Mouse (Mus musculus) heart, embryonic 13.5 days (tissue): ENCODE data around the gene Sgca. TPM values are rescaled to one million over a fixed set of nuclear protein-coding genes. Genes with fewer than 3 reads are reported as not detected.

Experiments
- ATAC-seq: fragments of 200-750 bp; cut with Nextera tagmentation; 2 replicates; pipeline ENCODE4 v1.8.0; 2017; ENCODE audit warnings: moderate TSS enrichment; ENCODE audit not compliant: insufficient number of reproducible peaks, low FRiP score, low TSS enrichment; ENCODE audit errors: extremely low read depth
- H3K27ac ChIP-seq: fragments of 300-500 bp; sonication (generic); replicated peaks from 2 replicates; pipeline ENCODE4 v1.5.1; 2015; ENCODE audit warnings: moderate library complexity, mild to moderate bottlenecking, inconsistent platforms
- H3K27me3 ChIP-seq: fragments of 300-500 bp; sonication (generic); replicated peaks from 2 replicates; pipeline ENCODE4 v1.6.1; 2015; ENCODE audit warnings: mild to moderate bottlenecking, inconsistent platforms
- H3K36me3 ChIP-seq: fragments of 300-500 bp; sonication (generic); 2 replicates; pipeline ENCODE4 v1.6.1; 2015; ENCODE audit warnings: mild to moderate bottlenecking, inconsistent platforms
- H3K4me1 ChIP-seq: fragments of 300-500 bp; sonication (generic); 2 replicates; pipeline ENCODE4 v1.6.1; 2015; ENCODE audit warnings: inconsistent platforms
- H3K4me2 ChIP-seq: fragments of 300-500 bp; sonication (generic); 2 replicates; pipeline ENCODE4 v1.6.1; 2015; ENCODE audit warnings: inconsistent platforms, mild to moderate bottlenecking, moderate library complexity
- H3K4me3 ChIP-seq: fragments of 300-500 bp; sonication (generic); 2 replicates; pipeline ENCODE4 v1.5.1; 2015; ENCODE audit warnings: moderate library complexity, mild to moderate bottlenecking, inconsistent platforms
- H3K9ac ChIP-seq: fragments of 300-500 bp; sonication (generic); 2 replicates; pipeline ENCODE4 v1.6.1; 2015; ENCODE audit warnings: inconsistent platforms, mild to moderate bottlenecking, moderate library complexity
- H3K9me3 ChIP-seq: fragments of 300-500 bp; sonication (generic); 2 replicates; pipeline ENCODE4 v1.6.1; 2016; ENCODE audit warnings: inconsistent platforms
- WGBS: fragments of 180-500 bp; shearing (Covaris S2); methylation state at CpG from one replicate; pipeline ENCODE4 v1.1.7; 2015; ENCODE audit warnings: mixed read lengths; 5-methylcytosine and 5-hydroxymethylcytosine counted together
- polyA plus RNA-seq: library from polyadenylated mRNA; unstranded; fragments of >200 nt; fragmentation: Nextera tagmentation; extraction: Ambion mirVana; gene quantifications from 2 replicates; pipeline ENCODE4 v1.2.1, GENCODE M21; 2015

Gene Sgca
- polyA plus RNA-seq, 1 experiment from 2014 or later: 27.0 TPM

GRCm38 (mm10) chr11:94941776-94942175, 34.4 kb downstream of the Sgca start:
- H3K4me1 ChIP-seq: peaks cover 40% of the 10 kb centered on the region
- no peak overlapping the region for H3K4me3 ChIP-seq
- peaks cover 84% of the 10 kb centered on the region for H3K27me3 ChIP-seq
- peak overlapping the region; percentile 29; the same call in 1 of the 2 replicates for H3K9ac ChIP-seq
- no peaks in the 10 kb centered on the region for H3K9me3 ChIP-seq
- no peak for ATAC-seq
- 69% methylated on average over 8 of the region's 8 CpGs for WGBS
- H3K4me2 ChIP-seq: peak overlapping the region; percentile 10; the same call in 1 of the 2 replicates
- H3K27ac ChIP-seq: peak overlapping the region; percentile 86
- H3K36me3 ChIP-seq: peaks cover 71% of the 10 kb centered on the region

DNA sequence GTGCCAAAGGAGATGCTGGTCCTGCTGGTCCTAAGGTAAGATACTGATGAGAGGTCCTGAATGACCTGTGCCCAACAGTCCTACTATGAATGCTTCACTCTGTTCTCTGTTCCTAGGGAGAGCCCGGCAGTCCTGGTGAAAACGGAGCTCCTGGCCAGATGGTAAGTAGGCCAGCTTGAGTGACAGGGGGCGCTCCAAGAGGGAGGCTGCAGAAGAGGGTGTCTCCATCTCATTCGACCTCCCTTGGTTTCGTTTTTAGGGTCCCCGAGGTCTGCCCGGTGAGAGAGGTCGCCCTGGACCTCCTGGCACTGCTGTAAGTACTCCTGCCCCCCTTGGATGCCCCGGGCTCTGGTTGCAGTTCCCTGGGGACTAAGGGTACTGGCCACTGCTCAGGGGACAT, 35.0 kb downstream of the Sgca start:
- H3K4me2 ChIP-seq: peak overlapping the region; percentile 85; the same call in 1 of the 2 replicates
- peaks cover 86% of the 10 kb centered on the region for H3K27me3 ChIP-seq
- H3K9me3 ChIP-seq: no peaks in the 10 kb centered on the region
- ATAC-seq: no peak
- WGBS: 33% methylated on average over 9 of the region's 9 CpGs
- no peak overlapping the region; the same call in 1 of the 2 replicates for H3K4me3 ChIP-seq
- peaks cover 66% of the 10 kb centered on the region for H3K36me3 ChIP-seq
- H3K27ac ChIP-seq: peak overlapping the region; percentile 86
- peaks cover 44% of the 10 kb centered on the region for H3K4me1 ChIP-seq
- H3K9ac ChIP-seq: peak overlapping the region; percentile 87

DNA sequence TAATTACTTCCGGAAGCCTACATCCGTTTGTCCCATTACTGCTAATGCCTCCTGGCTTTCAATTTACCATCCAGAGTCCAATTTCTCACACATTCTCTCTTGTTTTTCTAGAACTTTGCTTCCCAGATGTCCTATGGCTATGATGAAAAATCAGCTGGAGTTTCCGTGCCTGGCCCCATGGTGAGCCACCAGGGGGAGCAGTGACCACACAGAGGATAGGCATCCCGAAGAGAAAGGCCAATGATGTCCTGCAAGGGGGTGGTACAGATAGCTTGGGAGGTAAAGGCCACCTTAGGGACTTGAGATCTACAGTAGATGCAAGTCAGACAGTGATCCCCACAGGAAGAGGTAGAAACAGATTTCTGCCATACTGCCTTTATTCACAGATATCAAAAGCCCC, 36.8 kb downstream of the Sgca start:
- Histone ChIP-seq H3K27me3 (peaks cover 88% of the 10 kb centered on the region), H3K36me3 (peaks cover 48% of the 10 kb centered on the region), H3K9me3 (no peaks in the 10 kb centered on the region), H3K9ac (peak overlapping the region; percentile 87), H3K4me1 (peaks cover 55% of the 10 kb centered on the region), H3K27ac (peak overlapping the region; percentile 86), H3K4me2 (peak overlapping the region; percentile 85), H3K4me3 (peak overlapping the region; percentile 63)
- ATAC-seq: no peak
- WGBS: 11% methylated on average over 4 of the region's 4 CpGs

DNA sequence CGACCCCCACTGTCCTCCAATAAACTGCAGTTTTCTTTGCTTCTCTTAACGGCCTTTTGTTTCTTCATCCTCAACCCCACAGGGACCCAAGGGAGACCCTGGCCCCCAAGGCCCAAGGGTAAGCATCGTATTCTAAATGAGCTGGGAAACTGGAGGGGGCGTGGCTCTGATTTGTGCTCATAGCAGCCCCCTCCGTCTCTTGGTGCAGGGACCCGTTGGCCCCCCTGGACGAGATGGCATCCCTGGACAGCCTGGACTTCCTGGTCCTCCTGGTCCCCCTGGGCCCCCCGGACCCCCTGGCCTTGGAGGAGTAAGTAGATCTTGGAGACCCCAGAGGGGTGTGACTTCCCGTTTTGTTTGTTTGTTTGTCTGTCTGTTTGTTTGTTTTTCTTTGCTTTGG, 37.8 kb downstream of the Sgca start:
- no peak for ATAC-seq
- H3K27ac ChIP-seq: peak overlapping the region; percentile 86
- H3K4me2 ChIP-seq: peak overlapping the region; percentile 85
- H3K4me3 ChIP-seq: peak overlapping the region; percentile 63
- H3K9ac ChIP-seq: peak overlapping the region; percentile 87
- peaks cover 86% of the 10 kb centered on the region for H3K27me3 ChIP-seq
- no peaks in the 10 kb centered on the region for H3K9me3 ChIP-seq
- H3K4me1 ChIP-seq: peaks cover 63% of the 10 kb centered on the region
- peaks cover 38% of the 10 kb centered on the region for H3K36me3 ChIP-seq
- WGBS: 24% methylated on average over 9 of the region's 9 CpGs

DNA sequence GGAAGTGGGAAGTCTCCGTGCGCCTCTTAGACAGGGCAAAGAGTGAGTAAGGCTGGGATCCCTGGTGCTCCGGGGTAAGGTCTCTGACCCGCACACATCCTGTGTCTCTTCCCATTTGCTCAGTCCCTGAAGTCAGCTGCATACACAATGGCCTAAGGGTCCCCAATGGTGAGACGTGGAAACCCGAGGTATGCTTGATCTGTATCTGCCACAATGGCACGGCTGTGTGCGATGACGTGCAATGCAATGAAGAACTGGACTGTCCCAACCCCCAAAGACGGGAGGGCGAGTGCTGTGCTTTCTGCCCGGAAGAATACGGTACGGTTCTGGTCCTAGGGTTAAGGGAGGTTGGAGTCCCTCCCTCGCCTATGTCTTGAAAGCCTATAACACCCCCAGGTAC, 38.3 kb downstream of the Sgca start:
- Histone ChIP-seq H3K9ac (peak overlapping the region; percentile 87), H3K4me2 (peak overlapping the region; percentile 85), H3K36me3 (peaks cover 34% of the 10 kb centered on the region), H3K9me3 (no peaks in the 10 kb centered on the region), H3K27me3 (peaks cover 81% of the 10 kb centered on the region), H3K27ac (peak overlapping the region; percentile 86), H3K4me1 (peaks cover 68% of the 10 kb centered on the region), H3K4me3 (peak overlapping the region; percentile 63)
- WGBS: 3% methylated on average over 15 of the region's 15 CpGs
- ATAC-seq: no peak

GRCm38 (mm10) chr11:94937335-94937781, 38.8 kb downstream of the Sgca start:
- peak overlapping the region; percentile 86 for H3K27ac ChIP-seq
- H3K36me3 ChIP-seq: peaks cover 30% of the 10 kb centered on the region
- H3K4me2 ChIP-seq: peak overlapping the region; percentile 85
- ATAC-seq: no peak; the same call in 1 of the 2 replicates
- H3K4me3 ChIP-seq: peak overlapping the region; percentile 63
- no peaks in the 10 kb centered on the region for H3K9me3 ChIP-seq
- under 1% methylated on average over 18 of the region's 18 CpGs for WGBS
- H3K27me3 ChIP-seq: peaks cover 78% of the 10 kb centered on the region
- H3K4me1 ChIP-seq: peaks cover 67% of the 10 kb centered on the region
- H3K9ac ChIP-seq: peak overlapping the region; percentile 87

GRCm38 (mm10) chr11:94936851-94937295, 39.3 kb downstream of the Sgca start:
- peak overlapping the region; percentile 87 for H3K9ac ChIP-seq
- peaks cover 25% of the 10 kb centered on the region for H3K36me3 ChIP-seq
- H3K4me3 ChIP-seq: peak overlapping the region; percentile 63
- peak overlapping the region; percentile 85 for H3K4me2 ChIP-seq
- H3K4me1 ChIP-seq: peaks cover 62% of the 10 kb centered on the region
- ATAC-seq: peak; percentile 44; the same call in 1 of the 2 replicates
- peaks cover 75% of the 10 kb centered on the region for H3K27me3 ChIP-seq
- H3K9me3 ChIP-seq: no peaks in the 10 kb centered on the region
- H3K27ac ChIP-seq: peak overlapping the region; percentile 86
- under 1% methylated on average over 17 of the region's 17 CpGs for WGBS

- peaks cover 16% of the 10 kb centered on the region for H3K36me3 ChIP-seq
- peaks cover 67% of the 10 kb centered on the region for H3K27me3 ChIP-seq
- peak within 1 kb of the TSS; percentile 63 for H3K4me3 ChIP-seq
- no peaks in the 10 kb centered on the region for H3K9me3 ChIP-seq
- peak; percentile 16; the same call in 1 of the 2 replicates for ATAC-seq
- peaks cover 56% of the 10 kb centered on the region for H3K4me1 ChIP-seq
- H3K4me2 ChIP-seq: peak within 1 kb of the TSS; percentile 85
- 19% methylated on average over 19 of the region's 19 CpGs for WGBS
- H3K27ac ChIP-seq: peak within 1 kb of the TSS; percentile 86
- H3K9ac ChIP-seq: peak within 1 kb of the TSS; percentile 87
These were observed 40.1 kb downstream of the Sgca start, which contains the start of gene Col1a1 for GRCm38 (mm10) chr11:94936045-94936444. Col1a1 (plus strand) TSS chr11:94936224.

DNA sequence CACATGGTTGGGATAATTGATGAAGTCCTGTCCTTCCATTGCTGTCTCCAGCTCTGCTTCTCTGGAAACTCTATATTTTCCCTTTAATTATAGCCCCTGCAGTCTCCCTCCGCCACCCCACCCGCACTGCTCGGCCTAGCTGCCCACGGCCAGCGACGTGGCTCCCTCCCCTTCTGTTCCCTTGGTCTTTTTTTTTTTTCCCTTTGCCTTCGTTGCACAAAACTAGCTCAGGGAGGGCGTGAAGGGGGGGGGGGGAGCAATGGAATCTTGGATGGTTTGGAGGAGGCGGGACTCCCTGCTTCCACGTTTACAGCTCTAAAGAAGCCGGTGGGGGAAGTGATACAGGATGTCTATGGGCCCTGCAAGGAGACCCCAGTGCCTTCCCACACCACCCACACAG, 41.6 kb downstream of the Sgca start:
- Histone ChIP-seq H3K27ac (peak overlapping the region; percentile 83), H3K9ac (peak overlapping the region; percentile 37; the same call in 1 of the 2 replicates), H3K4me1 (peaks cover 65% of the 10 kb centered on the region), H3K9me3 (no peaks in the 10 kb centered on the region), H3K4me3 (no peak overlapping the region), H3K36me3 (peaks cover 1% of the 10 kb centered on the region), H3K27me3 (peaks cover 51% of the 10 kb centered on the region), H3K4me2 (peak overlapping the region; percentile 85; the same call in 1 of the 2 replicates)
- ATAC-seq: no peak
- WGBS: 31% methylated on average over 11 of the region's 11 CpGs

- H3K27me3 ChIP-seq: peaks cover 44% of the 10 kb centered on the region
- H3K27ac ChIP-seq: peak overlapping the region; percentile 83
- peak overlapping the region; percentile 56 for H3K9ac ChIP-seq
- no peak overlapping the region for H3K4me3 ChIP-seq
- H3K36me3 ChIP-seq: no peaks in the 10 kb centered on the region
- peaks cover 73% of the 10 kb centered on the region for H3K4me1 ChIP-seq
- H3K9me3 ChIP-seq: no peaks in the 10 kb centered on the region
- WGBS: 13% methylated on average over 8 of the region's 8 CpGs
- peak overlapping the region; percentile 85; the same call in 1 of the 2 replicates for H3K4me2 ChIP-seq
- no peak for ATAC-seq
These were observed 42.5 kb downstream of the Sgca start for GRCm38 (mm10) chr11:94933584-94933983.

- Histone ChIP-seq H3K9me3 (no peaks in the 10 kb centered on the region), H3K4me2 (no peak overlapping the region), H3K4me1 (peaks cover 69% of the 10 kb centered on the region), H3K27ac (peak overlapping the region; percentile 86), H3K9ac (no peak overlapping the region), H3K4me3 (no peak overlapping the region), H3K36me3 (no peaks in the 10 kb centered on the region), H3K27me3 (peaks cover 22% of the 10 kb centered on the region)
- 43% methylated on average over 4 of the region's 4 CpGs for WGBS
- no peak for ATAC-seq
These were observed 46.0 kb downstream of the Sgca start for GRCm38 (mm10) chr11:94930151-94930550.

- WGBS: 27% methylated on average over 9 of the region's 9 CpGs
- Histone ChIP-seq H3K27me3 (peaks cover 17% of the 10 kb centered on the region), H3K4me2 (peak overlapping the region; percentile 57), H3K27ac (peak overlapping the region; percentile 86), H3K4me1 (peaks cover 64% of the 10 kb centered on the region), H3K9me3 (no peaks in the 10 kb centered on the region), H3K4me3 (0 out of 2 replicates have a peak overlapping the region, but pooled peaks have one; percentile 0), H3K36me3 (no peaks in the 10 kb centered on the region), H3K9ac (peak overlapping the region; percentile 61)
- ATAC-seq: no peak
These were observed 46.5 kb downstream of the Sgca start for GRCm38 (mm10) chr11:94929599-94929998.
